Mouse (Mus musculus) small intestine, adult 2 months (tissue): ENCODE results near the gene Glis2. TPM values are rescaled to one million over a fixed set of nuclear protein-coding genes. Genes with fewer than 3 reads are reported as not detected.

Experiments
- H3K27ac ChIP-seq: fragments of 200-500 bp; 2 replicates; pipeline ENCODE4 v1.5.1; 2012; ENCODE audit warnings: low read depth, low read length, control low read depth, inconsistent platforms; ENCODE audit not compliant: insufficient read depth
- H3K27me3 ChIP-seq: fragments of 200-500 bp; 2 replicates; pipeline ENCODE4 v1.6.1; 2012; ENCODE audit warnings: mild to moderate bottlenecking, moderate library complexity, low read length, inconsistent platforms; ENCODE audit not compliant: control insufficient read depth, insufficient read depth
- H3K36me3 ChIP-seq: fragments of 200-500 bp; 2 replicates; pipeline ENCODE4 v1.6.1; 2012; ENCODE audit warnings: mild to moderate bottlenecking, low read length, control low read depth, inconsistent platforms; ENCODE audit not compliant: control insufficient read depth, insufficient read depth
- H3K4me1 ChIP-seq: fragments of 200-500 bp; 2 replicates; pipeline ENCODE4 v1.6.1; 2012; ENCODE audit warnings: low read length, inconsistent platforms, mixed read lengths; ENCODE audit not compliant: control insufficient read depth, insufficient read depth, insufficient read length
- H3K4me3 ChIP-seq: fragments of 200-500 bp; 2 replicates; pipeline ENCODE4 v1.5.1; 2012; ENCODE audit warnings: low read depth, mild to moderate bottlenecking, control low read depth, inconsistent platforms, low read length, moderate library complexity
- CTCF ChIP-seq: fragments of 200-500 bp; IDR thresholded peaks from 2 replicates; pipeline ENCODE4 v1.5.1; 2012; ENCODE audit warnings: low read depth, mild to moderate bottlenecking, control low read depth, inconsistent platforms, low read length, moderate library complexity, mixed read lengths; ENCODE audit not compliant: insufficient replicate concordance, insufficient read length; ENCODE audit errors: extremely low read depth
- POLR2A ChIP-seq: fragments of 200-500 bp; IDR thresholded peaks from 2 replicates; pipeline ENCODE4 v1.6.1; 2012; ENCODE audit warnings: low read depth, mild to moderate bottlenecking, control low read depth, inconsistent platforms, low read length, moderate library complexity
- WGBS: fragments of 180-500 bp; shearing (Covaris S2); methylation state at CpG from one replicate; pipeline ENCODE4 v1.1.7; 2018; 5-methylcytosine and 5-hydroxymethylcytosine counted together
- polyA plus RNA-seq: library from polyadenylated mRNA; depleted of rRNA; stranded (reverse); fragments of >200 nt; gene quantifications from 2 replicates; pipeline ENCODE4 v1.2.3, GENCODE M21; 2012

The Glis2 gene
- polyA plus RNA-seq, 1 experiment, result 10.1 TPM

GRCm38 (mm10) chr16:4583807-4584206 is 10.7 kb upstream of the Glis2 start:
- H3K4me1 ChIP-seq, result peaks cover 7% of the 10 kb centered on the region; the same call in 1 of the 2 replicates
- TF ChIP-seq CTCF, result no peak
- no peak for TF ChIP-seq POLR2A
- no peak overlapping the region for H3K4me3 ChIP-seq
- H3K36me3 ChIP-seq, result no peaks in the 10 kb centered on the region
- H3K27me3 ChIP-seq, result no peaks in the 10 kb centered on the region
- 67% methylated on average over 3 of the region's 3 CpGs for WGBS
- peak overlapping the region; percentile 31; the same call in 1 of the 2 replicates for H3K27ac ChIP-seq

DNA sequence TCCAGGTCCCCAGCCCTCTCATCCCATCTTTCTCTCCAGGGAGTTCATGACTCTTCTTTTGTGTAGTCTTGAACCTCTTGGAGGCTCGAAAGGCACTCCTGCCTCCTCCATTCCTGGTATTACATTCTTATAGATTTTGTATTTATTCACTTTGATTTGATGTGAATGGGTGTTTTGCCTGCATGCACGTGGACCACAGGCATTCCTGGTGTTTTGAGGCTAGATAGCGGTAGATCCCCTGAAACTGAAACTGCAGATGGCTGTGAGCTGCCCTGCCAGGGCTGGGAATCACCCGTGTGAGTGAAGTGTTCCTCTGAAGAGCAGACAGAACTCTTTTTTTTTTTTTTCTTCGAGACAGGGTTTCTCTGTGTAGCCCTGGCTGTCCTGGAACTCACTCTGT is 10.1 kb upstream of the Glis2 start:
- H3K27me3 ChIP-seq, result no peaks in the 10 kb centered on the region
- H3K4me3 ChIP-seq, result no peak overlapping the region
- H3K4me1 ChIP-seq, result peaks cover 7% of the 10 kb centered on the region; the same call in 1 of the 2 replicates
- no peak overlapping the region for H3K27ac ChIP-seq
- TF ChIP-seq CTCF, result no peak
- no peaks in the 10 kb centered on the region for H3K36me3 ChIP-seq
- WGBS, result 46% methylated on average over 5 of the region's 5 CpGs

DNA sequence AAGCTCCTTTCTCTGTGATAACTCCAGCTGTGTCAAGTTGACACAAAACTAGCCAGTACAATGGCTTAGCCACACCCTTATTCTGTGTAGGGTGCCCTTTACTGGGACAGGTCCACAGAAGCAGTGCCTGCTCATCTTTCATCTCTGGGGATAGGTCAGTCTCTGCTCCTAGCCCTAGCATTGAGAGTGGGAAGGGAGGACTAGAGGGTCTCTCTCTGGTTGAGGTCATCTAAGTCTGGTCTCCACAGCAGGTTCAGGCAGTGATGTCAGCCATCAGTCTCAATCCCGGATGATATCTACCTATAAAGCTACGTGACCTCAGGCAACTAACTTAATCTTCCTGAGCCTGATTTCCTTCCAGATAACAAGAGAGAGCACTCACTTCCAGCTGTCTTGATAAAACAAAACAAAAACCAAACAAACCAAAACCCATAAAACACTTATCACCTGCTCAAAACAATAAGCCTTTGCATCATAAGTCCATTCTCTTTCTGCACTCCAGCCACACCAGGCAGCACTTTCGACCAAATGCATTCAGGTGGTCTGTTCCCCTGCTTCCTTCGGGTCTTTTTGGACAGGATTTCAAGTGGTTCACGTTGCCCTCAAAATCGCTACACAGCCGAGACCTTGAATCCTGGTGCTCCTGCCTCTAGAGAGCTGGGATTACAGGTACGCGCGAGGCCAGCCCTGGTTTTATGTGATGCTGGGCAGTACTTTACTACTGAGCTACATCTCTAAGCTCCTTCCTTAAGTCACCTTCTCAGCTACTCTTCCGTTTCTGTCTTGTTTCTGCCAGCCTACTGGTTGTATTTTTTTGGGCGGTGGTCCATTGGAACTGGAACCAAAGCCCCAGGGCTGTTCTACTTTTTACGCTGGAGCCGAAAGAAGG is 8.6 kb upstream of the Glis2 start:
- peaks cover 7% of the 10 kb centered on the region; the same call in 1 of the 2 replicates for H3K4me1 ChIP-seq
- peak overlapping the region; percentile 63 for H3K4me3 ChIP-seq
- WGBS, result 2% methylated on average over 14 of the region's 14 CpGs
- no peaks in the 10 kb centered on the region for H3K36me3 ChIP-seq
- TF ChIP-seq POLR2A (no peak), CTCF (no peak; the same call in 1 of the 2 replicates)
- no peaks in the 10 kb centered on the region for H3K27me3 ChIP-seq
- peak overlapping the region; percentile 75 for H3K27ac ChIP-seq

- TF ChIP-seq CTCF, result no peak
- peak overlapping the region; percentile 75 for H3K27ac ChIP-seq
- WGBS, result under 1% methylated on average over 41 of the region's 43 CpGs
These were observed 7.9 kb upstream of the Glis2 start for GRCm38 (mm10) chr16:4586531-4587123.

GRCm38 (mm10) chr16:4587516-4588210 is 6.8 kb upstream of the Glis2 start:
- 62% methylated on average over 5 of the region's 5 CpGs for WGBS
- TF ChIP-seq POLR2A (no peak), CTCF (no peak)
- Histone ChIP-seq H3K4me1 (peaks cover 7% of the 10 kb centered on the region; the same call in 1 of the 2 replicates), H3K4me3 (no peak overlapping the region), H3K36me3 (no peaks in the 10 kb centered on the region), H3K27ac (0 out of 2 replicates have a peak overlapping the region, but pooled peaks have one; percentile 0), H3K27me3 (no peaks in the 10 kb centered on the region)

More at GRCm38 (mm10) chr16:4586531-4587123, 7.9 kb upstream of the Glis2 start:
- Histone ChIP-seq H3K4me1 (peaks cover 7% of the 10 kb centered on the region; the same call in 1 of the 2 replicates), H3K36me3 (no peaks in the 10 kb centered on the region), H3K4me3 (peak overlapping the region; percentile 63), H3K27me3 (no peaks in the 10 kb centered on the region)

GRCm38 (mm10) chr16:4590236-4590635 is 4.3 kb upstream of the Glis2 start:
- Histone ChIP-seq H3K27me3 (peaks cover 14% of the 10 kb centered on the region), H3K36me3 (no peaks in the 10 kb centered on the region), H3K27ac (no peak overlapping the region), H3K4me1 (peaks cover 11% of the 10 kb centered on the region), H3K4me3 (no peak overlapping the region)
- 94% methylated on average over 9 of the region's 9 CpGs for WGBS
- TF ChIP-seq POLR2A (no peak), CTCF (no peak)
